Mouse (Mus musculus): ENCODE measurements around the gene Sympk. TPM values are rescaled to one million over a fixed set of nuclear protein-coding genes. Genes with fewer than 3 reads are reported as not detected.
A peak's percentile ranks its signal among the peaks of the same experiment; 100 is the strongest.

Sympk gene
- polyA plus RNA-seq, 1 experiment from 2014 or later, result 34.4 TPM

DNA sequence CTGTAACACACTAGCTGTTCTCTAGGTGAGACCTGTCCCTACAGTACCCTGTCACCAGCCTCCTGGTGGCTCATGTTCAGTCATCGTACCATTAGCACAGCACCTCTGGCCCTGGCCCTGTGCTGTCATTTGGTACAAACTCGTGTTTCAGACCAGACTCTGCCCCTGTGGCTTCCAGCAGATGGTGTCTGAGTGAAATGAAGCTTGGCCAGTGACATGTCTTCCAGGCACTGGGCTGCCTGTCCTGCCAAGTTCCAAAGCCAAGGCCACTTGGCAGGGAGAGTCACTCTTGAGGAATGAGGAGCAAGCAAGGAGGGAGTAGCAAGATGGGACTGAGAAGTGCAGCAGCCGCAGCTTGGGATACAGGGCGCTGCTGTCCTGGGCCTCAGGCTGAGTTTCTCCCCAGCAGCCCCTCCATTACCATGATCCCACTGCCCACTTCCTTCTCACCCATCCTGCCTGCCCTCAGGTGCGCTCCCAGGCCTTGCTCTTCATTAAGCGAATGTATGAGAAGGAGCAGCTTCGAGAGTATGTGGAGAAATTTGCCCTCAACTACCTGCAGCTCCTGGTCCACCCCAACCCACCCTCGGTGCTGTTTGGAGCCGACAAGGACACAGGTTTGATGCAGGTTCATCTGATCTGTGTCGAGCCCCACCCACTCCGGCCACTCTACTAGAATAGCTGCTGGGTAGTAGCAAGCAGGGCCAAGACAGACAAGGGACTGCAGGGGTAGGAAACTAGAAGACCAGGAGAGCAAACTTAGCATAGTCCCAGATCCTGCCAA is 22.3 kb downstream of the Sympk start:
- Histone ChIP-seq H3K4me1 (replicated peaks; ENCODE audit: control insufficient read depth, insufficient read depth, low read length) (no peaks in the 10 kb centered on the region), H3K4me3 (replicated peaks; ENCODE audit: low read length) (no peak overlapping the region), H3K27me3 (replicated peaks; ENCODE audit: control insufficient read depth, insufficient read depth, low read length) (no peaks in the 10 kb centered on the region), H3K9ac (replicated peaks; ENCODE audit: low read depth, low read length) (no peak overlapping the region), H3K9me3 (ENCODE audit: control insufficient read depth, low read length) (no peaks in the 10 kb centered on the region), H3K27ac (ENCODE audit: low read length) (no peak overlapping the region), H3K36me3 (ENCODE audit: control insufficient read depth, insufficient read depth) (peaks cover 67% of the 10 kb centered on the region), H3K4me2 (ENCODE audit: low read length) (no peak overlapping the region)
- no peak for ATAC-seq
- whole genome bisulfite sequencing, result 96% methylated on average over 11 of the region's 11 CpGs

- H3K9ac ChIP-seq (replicated peaks; ENCODE audit: low read depth, low read length), result no peak overlapping the region
- ATAC-seq, result no peak
- no peak overlapping the region for H3K4me2 ChIP-seq (ENCODE audit: low read length)
- no peaks in the 10 kb centered on the region for H3K4me1 ChIP-seq (replicated peaks; ENCODE audit: control insufficient read depth, insufficient read depth, low read length)
- H3K36me3 ChIP-seq (ENCODE audit: control insufficient read depth, insufficient read depth), result peaks cover 51% of the 10 kb centered on the region
- H3K27ac ChIP-seq (ENCODE audit: low read length), result no peak overlapping the region
- no peaks in the 10 kb centered on the region for H3K9me3 ChIP-seq (ENCODE audit: control insufficient read depth, low read length)
- H3K27me3 ChIP-seq (replicated peaks; ENCODE audit: control insufficient read depth, insufficient read depth, low read length), result no peaks in the 10 kb centered on the region
- H3K4me3 ChIP-seq (replicated peaks; ENCODE audit: low read length), result no peak overlapping the region
- 89% methylated on average over 14 of the region's 14 CpGs for WGBS
These were observed 23.9 kb downstream of the Sympk start for GRCm38 (mm10) chr7:19048006-19048527.

DNA sequence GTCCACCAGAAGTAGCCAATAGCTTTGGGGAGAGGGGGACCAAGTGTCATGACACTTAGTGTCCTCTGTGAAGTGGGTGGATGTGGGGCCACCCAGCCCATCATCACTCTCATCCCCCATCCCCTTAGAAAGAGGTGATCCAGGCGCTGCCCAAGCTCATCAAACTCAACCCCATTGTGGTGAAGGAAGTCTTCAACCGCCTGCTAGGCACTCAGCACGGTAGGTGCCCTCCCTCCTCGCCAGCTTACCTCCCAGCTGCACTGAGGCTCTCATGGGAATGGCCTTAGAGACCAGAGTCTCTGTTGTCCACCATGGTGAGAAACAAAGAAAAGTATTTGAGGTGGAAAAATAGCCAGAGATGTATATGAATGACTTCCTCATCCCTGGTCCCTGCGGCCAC is 25.1 kb downstream of the Sympk start:
- 94% methylated on average over 5 of the region's 5 CpGs for WGBS

DNA sequence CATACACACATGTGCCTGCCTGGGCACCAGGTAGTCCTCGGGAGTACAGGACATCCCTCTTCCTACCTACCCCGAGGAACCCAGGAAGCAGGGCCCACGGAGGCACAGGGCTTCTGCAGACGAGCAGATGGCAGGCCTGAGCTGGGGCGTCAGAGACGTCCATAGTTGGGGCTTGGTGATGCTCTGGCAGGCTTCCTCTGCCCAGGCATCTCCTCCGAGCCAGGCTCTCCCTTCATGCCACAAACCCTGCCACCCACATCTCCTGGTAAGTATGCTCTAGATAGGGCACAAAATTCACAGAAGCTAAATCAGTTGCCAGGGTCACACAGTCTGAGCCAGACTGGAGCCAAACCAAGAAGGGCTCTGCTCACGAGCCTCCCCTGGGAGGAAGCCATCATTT is 26.0 kb downstream of the Sympk start:
- H3K4me2 ChIP-seq (ENCODE audit: low read length), result no peak overlapping the region
- H3K27me3 ChIP-seq (replicated peaks; ENCODE audit: control insufficient read depth, insufficient read depth, low read length), result no peaks in the 10 kb centered on the region
- H3K9me3 ChIP-seq (ENCODE audit: control insufficient read depth, low read length), result no peaks in the 10 kb centered on the region
- 85% methylated on average over 8 of the region's 8 CpGs for WGBS
- H3K36me3 ChIP-seq (ENCODE audit: control insufficient read depth, insufficient read depth), result peaks cover 37% of the 10 kb centered on the region
- peaks cover 10% of the 10 kb centered on the region for H3K4me1 ChIP-seq (replicated peaks; ENCODE audit: control insufficient read depth, insufficient read depth, low read length)
- H3K9ac ChIP-seq (replicated peaks; ENCODE audit: low read depth, low read length), result no peak overlapping the region
- no peak overlapping the region for H3K27ac ChIP-seq (ENCODE audit: low read length)
- no peak overlapping the region for H3K4me3 ChIP-seq (replicated peaks; ENCODE audit: low read length)
- ATAC-seq, result no peak

More for the DNA sequence above, 25.1 kb downstream of the Sympk start:
- Histone ChIP-seq H3K4me2 (ENCODE audit: low read length) (no peak overlapping the region), H3K9ac (replicated peaks; ENCODE audit: low read depth, low read length) (no peak overlapping the region), H3K4me1 (replicated peaks; ENCODE audit: control insufficient read depth, insufficient read depth, low read length) (peaks cover 4% of the 10 kb centered on the region), H3K9me3 (ENCODE audit: control insufficient read depth, low read length) (no peaks in the 10 kb centered on the region), H3K27ac (ENCODE audit: low read length) (no peak overlapping the region), H3K4me3 (replicated peaks; ENCODE audit: low read length) (no peak overlapping the region), H3K36me3 (ENCODE audit: control insufficient read depth, insufficient read depth) (peaks cover 46% of the 10 kb centered on the region), H3K27me3 (replicated peaks; ENCODE audit: control insufficient read depth, insufficient read depth, low read length) (no peaks in the 10 kb centered on the region)
- no peak for ATAC-seq

GRCm38 (mm10) chr7:19051161-19051560 is 27.0 kb downstream of the Sympk start:
- peaks cover 33% of the 10 kb centered on the region for H3K36me3 ChIP-seq (ENCODE audit: control insufficient read depth, insufficient read depth)
- ATAC-seq, result no peak
- no peak overlapping the region for H3K9ac ChIP-seq (replicated peaks; ENCODE audit: low read depth, low read length)
- no peaks in the 10 kb centered on the region for H3K27me3 ChIP-seq (replicated peaks; ENCODE audit: control insufficient read depth, insufficient read depth, low read length)
- peaks cover 10% of the 10 kb centered on the region for H3K4me1 ChIP-seq (replicated peaks; ENCODE audit: control insufficient read depth, insufficient read depth, low read length)
- H3K9me3 ChIP-seq (ENCODE audit: control insufficient read depth, low read length), result no peaks in the 10 kb centered on the region
- no peak overlapping the region for H3K27ac ChIP-seq (ENCODE audit: low read length)
- no peak overlapping the region for H3K4me2 ChIP-seq (ENCODE audit: low read length)
- no peak overlapping the region for H3K4me3 ChIP-seq (replicated peaks; ENCODE audit: low read length)
- 74% methylated on average over 4 of the region's 4 CpGs for WGBS

DNA sequence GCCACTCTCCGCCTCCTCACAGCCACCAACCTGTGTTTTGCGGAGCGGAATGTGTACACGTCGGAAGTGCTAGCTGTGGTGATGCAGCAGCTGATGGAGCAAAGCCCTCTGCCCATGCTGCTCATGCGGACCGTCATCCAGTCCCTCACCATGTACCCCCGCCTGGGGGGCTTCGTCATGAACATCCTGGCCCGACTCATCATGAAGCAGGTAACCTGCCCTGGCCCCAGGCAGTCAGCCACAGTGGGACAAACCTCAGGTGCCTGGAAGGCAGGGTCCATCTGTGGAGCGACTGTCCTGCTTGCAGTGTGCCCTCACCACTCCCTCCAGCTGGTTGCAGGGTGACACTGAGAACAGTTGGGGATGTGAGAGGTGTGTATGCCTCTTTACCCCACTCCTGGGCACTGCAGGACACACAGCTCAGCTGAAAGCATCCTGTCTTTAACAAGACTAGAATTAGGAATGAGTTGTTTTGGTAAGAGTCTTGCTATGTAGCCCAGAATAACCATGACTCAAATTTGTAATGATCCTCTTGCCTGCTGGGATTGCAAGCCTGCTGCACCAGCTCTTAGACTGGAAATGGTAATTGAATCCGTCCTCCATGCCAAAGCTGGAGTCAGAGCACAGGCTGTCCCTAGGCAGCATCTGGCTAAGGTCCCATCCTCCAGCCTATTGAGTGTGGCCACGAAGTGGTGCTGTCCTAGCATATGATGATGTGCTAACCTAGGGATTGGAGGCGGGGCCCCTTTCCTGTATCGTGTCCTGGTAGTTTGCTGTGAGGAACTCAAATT is 28.4 kb downstream of the Sympk start:
- ATAC-seq, result no peak
- Histone ChIP-seq H3K27me3 (replicated peaks; ENCODE audit: control insufficient read depth, insufficient read depth, low read length) (no peaks in the 10 kb centered on the region), H3K9ac (replicated peaks; ENCODE audit: low read depth, low read length) (no peak overlapping the region), H3K36me3 (ENCODE audit: control insufficient read depth, insufficient read depth) (peaks cover 25% of the 10 kb centered on the region), H3K9me3 (ENCODE audit: control insufficient read depth, low read length) (no peaks in the 10 kb centered on the region), H3K4me1 (replicated peaks; ENCODE audit: control insufficient read depth, insufficient read depth, low read length) (peaks cover 10% of the 10 kb centered on the region), H3K4me2 (ENCODE audit: low read length) (no peak overlapping the region), H3K27ac (ENCODE audit: low read length) (no peak overlapping the region), H3K4me3 (replicated peaks; ENCODE audit: low read length) (no peak overlapping the region)
- WGBS, result 90% methylated on average over 15 of the region's 15 CpGs

- 90% methylated on average over 7 of the region's 7 CpGs for WGBS
These were observed 29.0 kb downstream of the Sympk start for GRCm38 (mm10) chr7:19053136-19053532.

GRCm38 (mm10) chr7:19054047-19054776 is 30.0 kb downstream of the Sympk start, which contains the start of gene Rsph6a:
Rsph6a (plus strand) TSS chr7:19054690.
- Histone ChIP-seq H3K4me3 (replicated peaks; ENCODE audit: low read length) (peak within 1 kb of the TSS; percentile 28), H3K36me3 (ENCODE audit: control insufficient read depth, insufficient read depth) (peaks cover 21% of the 10 kb centered on the region), H3K4me2 (ENCODE audit: low read length) (peak within 1 kb of the TSS; percentile 51), H3K9me3 (ENCODE audit: control insufficient read depth, low read length) (no peaks in the 10 kb centered on the region), H3K4me1 (replicated peaks; ENCODE audit: control insufficient read depth, insufficient read depth, low read length) (peaks cover 10% of the 10 kb centered on the region), H3K27me3 (replicated peaks; ENCODE audit: control insufficient read depth, insufficient read depth, low read length) (no peaks in the 10 kb centered on the region), H3K9ac (replicated peaks; ENCODE audit: low read depth, low read length) (peak within 1 kb of the TSS; percentile 45), H3K27ac (ENCODE audit: low read length) (no peak within 1 kb of the TSS)
- 16% methylated on average over 33 of the region's 33 CpGs for WGBS
- ATAC-seq, result peak; percentile 66

More at GRCm38 (mm10) chr7:19053136-19053532, 29.0 kb downstream of the Sympk start:
- Histone ChIP-seq H3K27ac (ENCODE audit: low read length) (no peak overlapping the region), H3K9ac (replicated peaks; ENCODE audit: low read depth, low read length) (no peak overlapping the region), H3K36me3 (ENCODE audit: control insufficient read depth, insufficient read depth) (peaks cover 24% of the 10 kb centered on the region), H3K4me1 (replicated peaks; ENCODE audit: control insufficient read depth, insufficient read depth, low read length) (peaks cover 10% of the 10 kb centered on the region), H3K4me3 (replicated peaks; ENCODE audit: low read length) (no peak overlapping the region), H3K9me3 (ENCODE audit: control insufficient read depth, low read length) (no peaks in the 10 kb centered on the region), H3K27me3 (replicated peaks; ENCODE audit: control insufficient read depth, insufficient read depth, low read length) (no peaks in the 10 kb centered on the region), H3K4me2 (ENCODE audit: low read length) (no peak overlapping the region)
- ATAC-seq, result no peak

- ATAC-seq, result peak; percentile 16; the same call in 1 of the 2 replicates
- H3K4me2 ChIP-seq (ENCODE audit: low read length), result peak overlapping the region; percentile 51
- H3K9me3 ChIP-seq (ENCODE audit: control insufficient read depth, low read length), result no peaks in the 10 kb centered on the region
- 63% methylated on average over 9 of the region's 9 CpGs for WGBS
- no peaks in the 10 kb centered on the region for H3K27me3 ChIP-seq (replicated peaks; ENCODE audit: control insufficient read depth, insufficient read depth, low read length)
- peaks cover 16% of the 10 kb centered on the region for H3K36me3 ChIP-seq (ENCODE audit: control insufficient read depth, insufficient read depth)
- no peak overlapping the region for H3K27ac ChIP-seq (ENCODE audit: low read length)
- H3K9ac ChIP-seq (replicated peaks; ENCODE audit: low read depth, low read length), result peak overlapping the region; percentile 45; the same call in 1 of the 2 replicates
- peak overlapping the region; percentile 28 for H3K4me3 ChIP-seq (replicated peaks; ENCODE audit: low read length)
- peaks cover 10% of the 10 kb centered on the region for H3K4me1 ChIP-seq (replicated peaks; ENCODE audit: control insufficient read depth, insufficient read depth, low read length)
These were observed 30.6 kb downstream of the Sympk start for GRCm38 (mm10) chr7:19054777-19055076.
